Mouse (Mus musculus) heart, adult 8-10 months (tissue): ENCODE results near the gene P2ry1. TPM values are rescaled to one million over a fixed set of nuclear protein-coding genes. Genes with fewer than 3 reads are reported as not detected.

Experiments used
- DNase-seq: peaks from one replicate; pipeline ENCODE4 v3.0.0; 2022; ENCODE audit warnings: low spot score
- total RNA-seq, 4 experiments: library from RNA; stranded (reverse); gene quantifications; 2 replicates each; pipeline ENCODE4 v1.2.4; 2022

The P2ry1 gene
- 10 to 100 TPM; 46.7 to 52.8 (median 51.5) TPM for total RNA-seq

DNA sequence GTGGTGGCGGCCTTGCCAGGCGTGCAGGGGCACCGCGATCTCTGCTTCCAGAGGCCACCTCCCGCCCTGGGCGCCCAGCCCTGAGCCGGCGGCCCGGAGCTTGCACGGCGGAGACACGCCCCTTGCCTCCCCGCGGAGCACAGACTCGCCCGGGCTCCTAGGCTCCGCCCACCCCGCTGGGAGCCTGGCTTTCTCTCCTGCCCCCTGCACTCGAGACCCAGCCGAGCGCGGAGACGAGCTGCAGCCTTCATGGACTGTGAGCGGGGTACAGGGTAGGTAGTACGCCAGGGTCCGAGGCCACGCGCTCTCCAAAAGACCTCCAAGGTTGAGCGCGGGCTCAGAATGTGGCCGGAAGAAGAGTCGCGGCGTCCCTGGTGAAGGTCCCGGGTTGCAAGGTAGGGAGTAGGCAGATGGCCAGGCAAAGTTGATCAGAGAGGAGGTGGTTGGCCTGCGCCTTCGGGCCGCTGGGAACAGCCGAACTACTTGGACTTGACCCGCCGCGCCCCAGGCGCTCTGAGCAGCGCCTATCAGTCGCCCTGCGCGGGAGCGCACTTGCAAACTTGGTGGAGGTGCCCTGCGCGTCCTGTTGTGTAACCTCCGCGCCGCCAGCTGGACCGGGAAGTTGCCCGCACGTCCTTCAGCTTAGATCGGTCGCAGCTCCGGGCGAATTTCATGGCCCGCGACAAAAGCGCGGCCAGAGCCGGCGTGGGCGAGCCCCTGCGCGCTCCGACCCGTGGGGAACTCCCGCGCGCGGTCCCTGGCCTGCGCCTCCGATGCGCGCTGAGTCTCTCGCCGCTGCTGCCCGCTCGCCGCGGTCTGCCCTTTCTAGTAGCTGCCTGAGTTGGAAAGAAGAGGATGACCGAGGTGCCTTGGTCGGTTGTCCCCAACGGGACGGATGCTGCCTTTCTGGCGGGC is at the start of gene P2ry1:
Gene P2ry1, plus strand, starts transcription at position 209 of the 915 bp plus-strand sequence.
- DNase-seq, result peak; percentile 81

DNA sequence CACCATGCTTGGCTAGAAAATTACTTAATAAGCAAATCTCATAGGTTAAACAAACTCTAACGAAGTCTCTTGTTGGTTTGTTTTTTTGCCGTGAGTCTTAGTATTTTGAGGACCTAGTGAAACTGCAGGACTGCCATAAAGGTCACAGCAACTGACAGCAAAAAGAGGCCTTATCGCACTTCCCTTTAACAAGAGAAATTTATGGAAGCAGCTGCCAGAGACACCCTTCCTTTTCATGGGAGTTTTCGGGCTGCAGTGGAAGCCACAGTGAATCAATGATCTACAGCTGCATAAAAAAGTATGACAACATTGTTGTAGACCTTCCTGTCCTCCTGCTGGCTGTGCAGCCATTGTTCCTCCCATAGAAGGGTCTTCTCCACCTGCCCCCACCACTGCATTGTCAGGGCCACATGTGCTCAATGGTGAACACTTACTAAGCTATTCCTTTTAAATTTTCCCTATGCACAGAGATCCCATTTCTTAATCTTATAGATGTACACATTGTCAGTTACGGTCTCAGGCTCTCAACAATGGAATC is 49.3 kb upstream of the P2ry1 start:
- no peak for DNase-seq

DNA sequence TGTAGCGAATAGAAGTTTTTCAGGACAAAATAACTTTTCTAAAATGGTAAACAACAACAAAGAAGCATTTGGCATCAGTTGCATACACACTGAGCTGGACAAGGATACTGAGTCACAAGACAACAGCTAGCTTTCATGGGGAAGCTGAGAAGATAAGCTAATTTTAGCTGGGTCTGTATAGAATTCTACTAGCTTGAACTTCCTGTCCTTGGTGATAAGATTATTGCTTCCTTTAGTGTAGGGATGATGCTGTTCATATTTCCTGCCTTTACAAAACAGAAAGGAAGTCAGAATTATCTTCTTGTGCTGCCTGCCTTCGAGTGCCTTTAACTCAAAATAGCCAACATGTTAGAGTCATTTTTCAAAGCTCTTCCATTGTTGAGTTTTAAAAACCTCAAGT is 48.5 kb upstream of the P2ry1 start:
- no peak for DNase-seq

DNA sequence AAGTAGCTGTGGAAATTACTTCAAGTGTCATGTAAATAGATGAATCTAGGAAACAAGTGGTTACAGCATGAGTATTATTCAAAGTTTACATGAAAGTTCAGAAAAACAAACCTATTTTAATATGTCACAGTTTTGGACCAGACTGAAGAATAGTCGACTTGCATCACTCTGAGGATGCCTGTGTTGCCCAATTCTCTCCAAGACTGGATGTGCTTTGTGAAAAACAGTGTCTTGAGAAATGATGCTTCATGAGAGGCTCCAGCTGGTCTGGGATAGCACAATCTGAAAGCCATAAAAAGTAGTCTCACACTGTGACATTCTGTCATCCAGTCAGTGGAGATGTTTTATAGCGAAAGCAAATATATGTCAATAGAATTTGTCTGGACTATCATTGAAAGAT is 43.8 kb upstream of the P2ry1 start:
- peak; percentile 27 for DNase-seq

DNA sequence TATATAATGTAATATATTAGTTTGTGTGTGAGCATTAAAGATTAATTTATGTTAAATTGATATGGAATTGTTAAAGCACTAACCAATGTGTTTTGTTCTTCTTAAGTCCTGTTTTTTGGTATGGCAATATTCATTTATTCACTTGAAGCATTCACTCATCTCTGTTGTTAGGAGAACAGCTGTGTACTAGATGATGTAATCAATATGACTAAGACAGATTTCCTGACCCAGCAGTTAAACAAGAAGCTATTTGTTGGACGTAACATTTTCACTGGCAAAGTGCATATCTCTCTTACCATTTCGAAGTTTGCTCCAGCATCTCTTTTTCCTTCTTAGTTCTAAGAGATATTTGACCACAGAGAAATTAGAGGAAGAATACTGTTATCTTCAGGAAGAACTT is 37.5 kb upstream of the P2ry1 start:
- peak; percentile 33 for DNase-seq

DNA sequence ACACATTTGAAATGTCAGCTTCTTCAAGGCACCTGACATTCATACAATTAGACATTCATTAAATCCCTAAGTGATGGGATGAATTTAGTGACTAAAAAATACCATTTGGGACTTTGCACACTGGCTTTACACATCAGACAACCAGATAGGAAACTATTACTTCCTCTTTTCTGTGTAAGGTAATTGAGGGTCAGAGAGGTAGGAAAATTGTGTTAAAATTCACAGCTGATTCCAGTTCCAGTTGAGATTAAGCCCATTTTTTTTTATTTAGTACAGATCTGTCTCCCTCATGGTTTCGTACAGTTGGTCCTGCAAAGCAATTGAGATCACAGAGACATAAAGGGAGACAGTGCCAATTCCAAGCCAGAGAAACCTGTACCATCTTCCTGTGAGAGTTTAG is 27.7 kb upstream of the P2ry1 start:
- DNase-seq, result no peak

DNA sequence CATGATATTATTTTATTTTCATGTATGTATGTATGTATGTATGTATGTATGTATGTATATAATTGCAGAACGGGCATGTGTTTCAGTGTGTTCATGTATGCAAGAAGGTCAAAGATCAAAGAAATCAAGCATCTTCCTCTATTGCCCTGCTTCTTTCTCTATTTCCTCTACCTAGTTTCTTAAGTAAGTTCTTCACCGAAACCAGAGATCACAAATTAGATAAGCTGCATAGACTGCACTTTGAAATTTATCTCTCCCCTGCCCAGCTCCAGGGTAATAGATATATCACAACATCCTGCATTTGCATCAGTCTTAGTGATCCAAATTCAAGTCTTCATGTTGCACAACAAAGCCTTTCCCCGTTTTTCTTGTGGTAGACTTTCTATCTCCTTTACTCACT is 20.5 kb upstream of the P2ry1 start:
- DNase-seq, result no peak

DNA sequence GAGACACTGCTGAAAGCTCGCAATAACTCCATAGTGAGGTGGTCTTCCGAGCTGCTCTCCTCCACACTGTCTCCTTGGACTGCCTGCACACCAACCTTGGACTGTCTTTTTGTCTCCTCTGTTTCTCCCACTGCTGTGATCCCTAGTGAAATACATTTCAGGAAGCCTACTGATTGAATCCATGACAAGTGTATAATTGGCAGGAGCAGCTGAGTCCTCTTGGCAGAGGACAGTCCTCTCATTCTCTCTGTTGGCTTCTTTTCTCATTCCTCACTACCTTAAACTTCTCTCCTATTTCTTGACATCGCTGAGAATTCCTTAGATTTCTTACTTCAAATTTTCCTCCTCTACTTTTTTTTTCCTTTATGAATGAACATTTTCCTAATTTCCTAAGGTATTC is 4.5 kb upstream of the P2ry1 start:
- DNase-seq, result no peak

DNA sequence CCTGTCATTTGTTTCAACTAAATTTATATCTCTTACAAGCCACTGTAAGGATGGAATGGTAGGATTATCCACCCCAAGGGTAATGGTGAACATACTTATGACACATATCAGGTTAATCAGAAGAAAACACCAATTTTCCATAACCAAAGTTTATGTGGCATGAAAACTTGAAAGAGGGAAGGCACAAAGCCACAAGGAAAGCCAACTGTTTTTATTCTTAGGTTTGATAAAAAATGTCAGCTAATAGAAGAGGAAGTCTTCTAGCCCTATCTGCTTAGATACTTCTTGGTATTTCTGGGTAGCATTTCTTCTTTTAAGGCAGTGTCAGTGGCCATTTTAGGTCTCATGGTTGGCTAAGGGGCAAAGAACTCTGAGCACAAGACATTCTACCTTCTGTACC is 2.9 kb upstream of the P2ry1 start:
- DNase-seq, result no peak

DNA sequence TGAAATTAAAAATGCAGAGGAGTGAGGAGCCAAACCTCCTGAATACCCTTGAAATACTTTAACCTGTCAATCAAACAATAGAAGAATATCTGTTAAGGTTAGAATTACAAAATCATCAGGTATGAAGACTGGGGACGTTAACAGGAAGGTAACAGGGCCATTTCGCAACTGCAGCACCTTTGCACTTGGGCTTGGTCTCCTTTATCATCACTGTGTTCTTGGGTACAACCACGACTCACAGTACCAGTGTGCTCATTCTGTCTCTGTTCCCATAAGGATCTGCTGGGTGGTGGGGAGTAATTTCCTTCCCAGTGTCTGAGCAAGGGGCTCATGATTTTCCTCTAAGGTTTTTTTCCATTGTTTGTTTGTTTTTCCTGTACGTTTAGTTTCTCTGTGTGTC is 1.8 kb upstream of the P2ry1 start:
- no peak for DNase-seq

DNA sequence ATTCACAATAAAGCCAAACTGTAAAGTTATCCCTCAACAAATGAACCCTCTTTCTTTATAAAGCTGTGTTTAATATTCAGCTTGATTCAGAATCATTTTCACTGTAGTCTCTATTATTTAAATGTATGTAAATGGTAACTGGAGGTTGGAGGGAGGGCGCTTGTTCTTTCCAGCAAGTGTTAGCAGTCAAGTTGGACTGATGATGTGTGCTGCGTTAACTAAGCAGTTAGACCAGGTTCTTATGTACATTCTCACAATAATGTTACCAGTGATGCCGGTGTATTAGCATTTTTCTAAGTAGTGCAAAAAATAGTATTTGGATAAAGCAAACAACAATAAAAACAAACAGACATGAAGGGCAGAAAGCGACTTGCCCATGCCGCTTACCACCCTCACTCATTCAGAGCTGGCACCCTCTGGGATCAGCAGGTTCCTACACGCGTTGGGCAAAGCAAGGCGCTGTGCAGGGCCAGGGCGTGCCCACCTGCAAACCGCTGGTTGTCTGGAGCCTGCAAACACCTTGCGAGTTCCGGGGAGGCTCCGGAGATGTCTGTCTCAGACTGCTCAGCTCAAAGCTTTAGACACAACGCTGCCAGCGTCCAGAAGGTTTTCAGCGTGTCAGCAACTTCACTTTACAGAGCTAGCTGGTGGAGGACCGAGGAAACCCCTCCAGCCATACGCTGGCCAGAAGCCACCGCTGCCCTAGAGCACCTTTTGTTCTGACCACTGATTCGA is 576 bp upstream of the P2ry1 start:
- DNase-seq, result no peak

DNA sequence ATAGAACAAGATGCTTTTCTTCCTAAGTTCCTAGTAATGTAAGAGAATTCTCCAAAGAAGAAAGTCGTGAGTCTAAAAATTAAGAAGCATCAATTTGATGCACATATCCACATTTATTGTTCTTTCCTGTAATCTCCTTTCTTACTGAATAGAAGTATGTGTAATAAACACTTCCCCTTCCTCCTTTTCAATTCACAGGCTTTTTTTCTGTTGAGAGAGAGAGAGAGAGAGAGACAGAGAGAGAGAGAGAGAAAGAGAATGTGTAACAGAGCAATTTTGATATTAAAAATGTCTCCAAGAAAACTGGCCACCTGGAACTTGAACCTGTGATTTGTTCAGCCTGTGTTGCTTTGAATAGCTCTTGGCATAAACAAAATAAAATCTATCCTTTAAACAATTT is 2.0 kb downstream of the P2ry1 start:
- DNase-seq, result no peak

DNA sequence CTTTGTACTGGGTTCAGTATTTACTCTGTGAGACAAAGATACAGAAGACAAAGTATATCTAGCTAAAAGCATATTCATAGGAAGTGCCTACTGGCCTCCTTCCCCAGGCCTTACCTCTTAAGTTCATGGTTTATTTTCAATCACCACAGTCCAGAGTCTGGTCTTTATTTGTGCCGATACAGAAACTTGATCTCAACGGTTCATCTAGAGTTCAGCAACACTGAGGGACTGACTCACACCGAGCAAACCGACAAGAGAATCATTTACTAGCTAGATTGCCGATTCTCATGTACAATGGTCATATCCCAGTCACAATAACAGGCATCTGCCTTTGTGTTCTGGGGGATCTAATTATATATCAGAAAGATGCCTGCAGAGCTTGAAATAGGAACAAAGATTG is 9.1 kb downstream of the P2ry1 start:
- DNase-seq, result no peak

DNA sequence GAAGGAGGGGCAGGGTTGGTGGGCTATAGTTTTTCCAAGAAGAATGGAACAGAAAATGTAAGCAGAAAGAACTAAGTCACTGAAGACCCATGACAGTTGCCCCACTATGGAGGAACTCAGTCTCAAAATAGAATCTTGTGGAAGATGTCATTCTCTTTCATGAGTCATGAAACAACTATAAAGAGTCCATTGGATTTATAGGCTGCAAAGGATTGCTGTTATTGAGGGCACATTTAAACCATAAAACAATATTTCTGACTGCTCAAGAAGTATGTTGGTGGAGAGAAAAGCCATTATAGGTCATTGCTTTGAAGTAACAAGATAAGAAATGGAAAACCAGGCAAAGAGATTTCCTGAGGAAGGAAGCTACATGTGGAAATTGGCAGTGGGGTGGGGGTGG is 10.0 kb downstream of the P2ry1 start:
- no peak for DNase-seq

DNA sequence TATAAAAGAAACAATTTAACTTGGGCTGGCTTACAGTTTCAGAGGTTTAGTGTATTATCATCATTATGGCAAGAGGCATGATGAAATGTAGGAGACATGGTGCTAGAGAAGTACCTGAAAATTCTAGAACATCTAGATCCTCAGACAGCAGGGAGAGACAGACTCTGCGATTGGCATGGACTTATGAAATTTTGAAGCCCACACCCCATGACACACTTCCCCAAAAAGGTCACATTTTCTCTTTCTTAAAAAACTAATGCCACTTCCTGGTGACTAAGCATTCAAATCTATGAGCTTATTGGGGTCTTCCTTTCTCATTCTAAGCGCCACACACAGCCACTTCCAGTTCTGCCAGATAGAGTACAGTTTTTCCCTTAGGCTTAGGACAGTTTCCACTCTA is 14.1 kb downstream of the P2ry1 start:
- DNase-seq, result no peak

DNA sequence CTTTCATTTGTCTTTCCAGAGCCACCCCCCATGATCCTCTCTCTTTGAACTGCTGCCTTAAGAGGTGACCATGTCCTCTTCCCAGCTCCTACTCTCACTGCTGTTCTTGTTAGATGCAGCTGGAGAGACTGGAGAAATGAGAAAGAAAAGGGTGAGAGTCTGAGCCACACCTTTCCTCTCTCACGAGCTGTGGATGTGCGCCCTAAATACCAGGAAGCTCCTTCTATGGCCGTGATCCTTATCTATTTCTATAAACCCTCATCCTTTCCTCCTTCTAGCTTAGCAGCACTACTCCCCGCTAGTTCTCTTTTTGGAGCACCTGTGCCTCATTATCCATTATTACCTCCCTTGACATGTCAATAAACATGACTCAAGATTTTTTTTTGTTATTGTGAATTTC is 29.5 kb downstream of the P2ry1 start:
- DNase-seq, result no peak

DNA sequence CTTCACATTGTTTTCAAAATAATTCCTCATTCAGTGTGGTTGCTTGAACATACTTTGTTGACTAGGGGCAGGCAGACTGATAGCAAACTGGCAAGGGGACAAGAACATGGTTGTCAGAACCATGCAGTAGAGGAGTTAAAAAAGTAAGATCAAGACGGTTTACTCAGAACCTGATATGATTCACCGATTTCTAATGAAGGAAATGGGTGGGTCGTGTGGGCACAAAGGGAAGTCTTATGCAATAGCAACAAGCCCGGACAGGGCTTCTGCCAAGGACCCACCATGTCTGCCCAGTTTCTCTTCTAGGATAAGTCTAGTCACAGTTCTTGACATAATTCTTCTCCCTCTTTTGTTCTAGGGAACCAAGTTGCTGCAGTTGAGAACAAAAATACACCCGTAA is 33.0 kb downstream of the P2ry1 start:
- no peak for DNase-seq

DNA sequence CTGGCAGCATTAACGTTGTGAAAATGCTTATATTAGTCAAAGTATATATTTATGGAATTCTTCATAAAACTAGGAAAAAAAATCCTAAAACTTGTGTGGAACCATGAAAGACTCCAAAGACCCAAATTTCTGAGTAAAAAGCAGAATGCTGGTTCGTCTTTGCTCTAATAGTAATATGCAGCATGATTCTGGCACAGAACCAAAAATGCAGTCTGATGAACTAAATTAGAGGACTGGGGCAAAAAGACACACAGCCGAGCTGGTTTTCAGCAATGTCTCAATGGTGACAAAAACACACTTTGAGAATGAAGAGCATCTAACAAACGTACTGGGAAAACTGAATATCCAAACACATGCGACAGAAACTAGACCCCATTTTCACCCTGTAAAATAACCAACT is 37.3 kb downstream of the P2ry1 start:
- no peak for DNase-seq

DNA sequence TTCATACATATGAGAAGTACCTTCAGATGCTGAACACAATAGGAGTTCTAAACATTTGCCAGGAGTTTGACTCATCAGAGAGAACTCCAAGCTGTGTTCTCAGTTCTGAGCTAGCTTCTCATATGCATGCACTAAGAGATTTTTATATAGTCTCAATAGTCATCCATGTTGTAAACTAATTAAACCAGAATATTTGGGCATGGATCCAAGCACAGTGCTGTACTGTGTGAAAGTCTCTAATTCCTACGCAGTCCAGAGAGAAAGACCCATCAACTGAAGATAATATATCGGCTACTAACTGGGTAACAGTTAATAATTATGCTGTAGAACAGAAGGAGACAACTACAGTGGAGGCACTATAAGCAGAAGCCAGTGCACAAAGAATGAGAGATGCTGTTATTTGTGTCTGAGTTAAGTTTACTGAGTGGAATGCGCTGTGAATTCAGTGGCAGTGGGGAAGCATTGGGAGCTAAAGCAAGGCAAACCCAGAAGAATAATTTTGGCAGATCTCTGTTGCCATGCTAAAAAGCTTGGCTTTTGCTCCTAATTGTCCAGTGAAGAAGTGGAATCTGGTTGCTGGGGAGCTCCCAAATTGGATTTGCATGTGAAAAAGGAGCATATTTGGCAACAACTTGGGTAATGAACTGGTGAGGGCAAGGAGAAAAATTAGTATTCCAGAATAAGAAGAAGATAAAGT is 47.5 kb downstream of the P2ry1 start:
- no peak for DNase-seq
